Mouse (Mus musculus): ENCODE measurements around the gene 4933414I15Rik. TPM values are rescaled to one million over a fixed set of nuclear protein-coding genes. Genes with fewer than 3 reads are reported as not detected.

4933414I15Rik gene
- not detected for polyA plus RNA-seq (2017; shearing (Covaris generic))

GRCm38 (mm10) chr11:50943506-50943905 lies at the start of gene 4933414I15Rik:
Gene 4933414I15Rik, minus strand, starts transcription at chr11:50943765.

GRCm38 (mm10) chr11:50981667-50982066 lies 38.1 kb upstream of the 4933414I15Rik start, which contains the start of gene Olfr1377:
Gene Olfr1377, plus strand, starts transcription at chr11:50981967.

GRCm38 (mm10) chr11:50966230-50966629 lies 22.7 kb upstream of the 4933414I15Rik start, which contains the start of gene Olfr1378:
Gene Olfr1378, plus strand, starts transcription at chr11:50966530.

GRCm38 (mm10) chr11:50953665-50954064 lies 10.1 kb upstream of the 4933414I15Rik start, which contains the start of gene Prop1:
Gene Prop1, minus strand, starts transcription at chr11:50953765.

GRCm38 (mm10) chr11:50931451-50931866 lies 12.1 kb downstream of the 4933414I15Rik start, which contains the start of gene Zfp354b:
Gene Zfp354b, minus strand, starts transcription at chr11:50931633.

GRCm38 (mm10) chr11:50915671-50916320 lies 27.8 kb downstream of the 4933414I15Rik start, which contains the start of gene Zfp2:
Gene Zfp2, minus strand, starts transcription at chr11:50916165.

Other genes with a start within 250 kb of the 4933414I15Rik start
- 6.9 TPM for gene Zfp354c, start 116.0 kb downstream of the 4933414I15Rik start, polyA plus RNA-seq (2017; shearing (Covaris generic))
- gene Zfp879, start 102.2 kb downstream of the 4933414I15Rik start, polyA plus RNA-seq (2017; shearing (Covaris generic)): 0.15 TPM
- gene Grm6, start 93.1 kb downstream of the 4933414I15Rik start, polyA plus RNA-seq (2017; shearing (Covaris generic)): 0.68 TPM
- not detected for gene Zfp454, start 56.1 kb downstream of the 4933414I15Rik start, polyA plus RNA-seq (2017; shearing (Covaris generic))
- gene Zfp2, start 27.6 kb downstream of the 4933414I15Rik start, polyA plus RNA-seq (2017; shearing (Covaris generic)): 1.1 TPM
- gene Zfp354b, start 12.1 kb downstream of the 4933414I15Rik start, polyA plus RNA-seq (2017; shearing (Covaris generic)): not detected
- gene Prop1, start 10.0 kb upstream of the 4933414I15Rik start, polyA plus RNA-seq (2017; shearing (Covaris generic)): not detected
- not detected for gene Olfr1378, start 22.8 kb upstream of the 4933414I15Rik start, polyA plus RNA-seq (2017; shearing (Covaris generic))
- not detected for gene Olfr1377, start 38.2 kb upstream of the 4933414I15Rik start, polyA plus RNA-seq (2017; shearing (Covaris generic))
- not detected for gene Olfr51, start 59.8 kb upstream of the 4933414I15Rik start, polyA plus RNA-seq (2017; shearing (Covaris generic))
- not detected for gene Olfr54, start 70.5 kb upstream of the 4933414I15Rik start, polyA plus RNA-seq (2017; shearing (Covaris generic))
- not detected for gene Olfr1375, start 104.3 kb upstream of the 4933414I15Rik start, polyA plus RNA-seq (2017; shearing (Covaris generic))
- gene Zfp354a, start 115.5 kb upstream of the 4933414I15Rik start, polyA plus RNA-seq (2017; shearing (Covaris generic)): not detected